Mouse (Mus musculus) embryonic fibroblast, embryonic 13.5 days (primary cell): ENCODE results near the gene Nudt1.

Experiments used
- CTCF ChIP-seq: IDR thresholded peaks from 2 replicates; pipeline ENCODE4 v1.5.1; 2011; ENCODE audit warnings: mild to moderate bottlenecking, control low read depth, low read length, moderate library complexity, borderline replicate concordance; ENCODE audit not compliant: insufficient read depth
- POLR2A ChIP-seq: IDR thresholded peaks from 2 replicates; pipeline ENCODE4 v1.6.1; 2011; ENCODE audit warnings: low read depth, mild to moderate bottlenecking, control low read depth, low read length, moderate library complexity

DNA sequence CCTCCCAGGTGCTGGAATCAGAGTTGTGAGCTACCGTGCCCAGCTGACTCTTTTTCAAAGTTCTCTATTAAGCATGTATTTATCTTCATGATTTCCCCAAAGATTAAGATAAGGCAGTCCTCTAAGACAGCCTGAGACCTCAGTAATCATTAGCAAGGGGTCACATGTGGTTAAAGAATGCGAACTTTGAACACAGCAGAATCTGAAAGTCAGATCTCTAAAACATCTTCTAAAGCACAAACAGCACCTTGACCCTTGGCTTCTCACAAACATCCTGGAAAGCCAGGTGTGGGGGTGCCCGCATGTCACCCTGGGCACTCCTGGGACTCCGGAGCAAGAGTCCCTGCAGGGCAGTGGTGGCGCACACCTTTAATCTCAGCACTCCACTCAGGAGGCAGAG lies 43.0 kb downstream of the Nudt1 start:
- TF ChIP-seq CTCF (no peak), POLR2A (no peak)
